Mouse (Mus musculus) liver, embryonic 14.5 days (tissue): ENCODE measurements around the gene Gm21954. TPM values are rescaled to one million over a fixed set of nuclear protein-coding genes. Genes with fewer than 3 reads are reported as not detected.

Source experiments
- ATAC-seq: fragments of 200-750 bp; cut with Nextera tagmentation; 2 replicates; pipeline ENCODE4 v1.8.0; 2017; ENCODE audit warnings: moderate number of reproducible peaks, mild to moderate bottlenecking, moderate library complexity; ENCODE audit not compliant: insufficient read depth
- DNase-seq, 3 experiments: peaks; one replicate each; pipeline ENCODE4 v3.0.0-alpha.2; 2012 to 2013; ENCODE audit warnings: low read depth in 3 of 3, low spot score in 3 of 3
- H3K27ac ChIP-seq: fragments of 300-500 bp; sonication (generic); 2 replicates; pipeline ENCODE4 v1.5.1; 2014; ENCODE audit warnings: moderate library complexity, mild to moderate bottlenecking, control low read depth, inconsistent platforms
- H3K27me3 ChIP-seq: fragments of 300-500 bp; sonication (generic); 2 replicates; pipeline ENCODE4 v1.6.1; 2014; ENCODE audit warnings: mild to moderate bottlenecking, low read length, moderate library complexity; ENCODE audit not compliant: control insufficient read depth, insufficient read depth
- H3K36me3 ChIP-seq: fragments of 300-500 bp; sonication (generic); replicated peaks from 2 replicates; pipeline ENCODE4 v1.6.1; 2014; ENCODE audit warnings: low read depth; ENCODE audit not compliant: control insufficient read depth, insufficient read depth
- H3K4me1 ChIP-seq, 2 experiments: fragments of 200-500 bp in 1 of 2; fragments of 300-500 bp in 1 of 2; sonication (generic) in 1 of 2; replicated peaks; 2 replicates each; pipeline ENCODE4 v1.6.1; 2012 to 2014; ENCODE audit warnings: antibody characterized with exemption in 1 of 2, inconsistent platforms in 1 of 2, low read length in 1 of 2; ENCODE audit not compliant: control insufficient read depth in 2 of 2, insufficient read depth in 2 of 2
- H3K4me2 ChIP-seq: fragments of 300-500 bp; sonication (generic); 2 replicates; pipeline ENCODE4 v1.6.1; 2014; ENCODE audit warnings: low read depth, mild to moderate bottlenecking, control low read depth, moderate library complexity
- H3K4me3 ChIP-seq, 2 experiments: fragments of 200-500 bp in 1 of 2; fragments of 300-500 bp in 1 of 2; sonication (generic) in 1 of 2; 2 replicates each; pipeline ENCODE4 v1.5.1; 2012 to 2014; ENCODE audit warnings: low read depth in 2 of 2, low read length in 2 of 2, mild to moderate bottlenecking in 2 of 2, control low read depth in 1 of 2, inconsistent platforms in 1 of 2, moderate library complexity in 1 of 2; ENCODE audit not compliant: insufficient read depth in 1 of 2
- H3K9ac ChIP-seq: fragments of 300-500 bp; sonication (generic); replicated peaks from 2 replicates; pipeline ENCODE4 v1.6.1; 2014; ENCODE audit warnings: mild to moderate bottlenecking, control low read depth, moderate library complexity
- H3K9me3 ChIP-seq: fragments of 300-500 bp; sonication (generic); 2 replicates; pipeline ENCODE4 v1.6.1; 2016; ENCODE audit warnings: low read length, mixed read lengths; ENCODE audit not compliant: control insufficient read depth
- CTCF ChIP-seq: IDR thresholded peaks from 2 replicates; pipeline ENCODE4 v1.5.1; 2016; ENCODE audit warnings: antibody characterized with exemption, low read depth, control low read depth
- EP300 ChIP-seq: IDR thresholded peaks from 2 replicates; pipeline ENCODE4 v1.6.1; 2016; ENCODE audit warnings: antibody characterized with exemption, low read depth
- WGBS: fragments of 180-500 bp; shearing (Covaris S2); extraction: QIAGEN DNeasy Blood & Tissue Kit; methylation state at CpG from one replicate; pipeline ENCODE4 v1.1.7; 2014; ENCODE audit not compliant: insufficient replicate concordance; 5-methylcytosine and 5-hydroxymethylcytosine counted together
- polyA plus RNA-seq, 2 experiments: library from polyadenylated mRNA; depleted of rRNA in 1 of 2; stranded (reverse) in 1 of 2; unstranded in 1 of 2; fragments of >200 nt; fragmentation: Nextera tagmentation in 1 of 2; extraction: Ambion mirVana in 1 of 2; gene quantifications; 2 replicates each; pipeline versions ENCODE4 v1.2.1 to v1.2.3; 2012 to 2014

Gm21954 gene
- polyA plus RNA-seq, 2 experiments = not detected

DNA sequence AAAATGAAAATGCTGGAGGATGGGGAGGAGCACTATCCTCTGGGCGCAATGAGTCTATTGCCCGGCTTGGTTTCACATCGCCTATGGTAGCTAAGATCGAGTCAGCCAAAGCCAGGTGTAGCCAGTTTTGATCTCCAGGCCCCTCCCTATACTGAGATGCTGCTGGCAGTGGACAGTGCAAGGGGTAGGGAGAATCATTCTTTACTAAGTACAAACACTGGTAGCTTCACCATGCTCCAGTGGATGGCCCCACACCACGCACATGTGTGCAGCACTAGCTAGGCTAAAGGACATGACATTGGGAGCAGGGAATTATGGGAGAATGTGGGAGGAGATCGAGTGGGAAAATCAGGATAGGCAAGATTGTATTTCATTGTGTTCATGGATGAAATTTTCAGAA lies 53.2 kb downstream of the Gm21954 start:
- 65% methylated on average over 6 of the region's 6 CpGs for WGBS
- Histone ChIP-seq H3K9me3 (no peaks in the 10 kb centered on the region), H3K27me3 (no peaks in the 10 kb centered on the region), H3K4me3 (no peak overlapping the region), H3K27ac (no peak overlapping the region), H3K36me3 (no peaks in the 10 kb centered on the region), H3K4me2 (no peak overlapping the region), H3K9ac (no peak overlapping the region), H3K4me1 (no peaks in the 10 kb centered on the region)
- TF ChIP-seq CTCF (no peak), EP300 (no peak)
- ATAC-seq = no peak
- DNase-seq = no peak

DNA sequence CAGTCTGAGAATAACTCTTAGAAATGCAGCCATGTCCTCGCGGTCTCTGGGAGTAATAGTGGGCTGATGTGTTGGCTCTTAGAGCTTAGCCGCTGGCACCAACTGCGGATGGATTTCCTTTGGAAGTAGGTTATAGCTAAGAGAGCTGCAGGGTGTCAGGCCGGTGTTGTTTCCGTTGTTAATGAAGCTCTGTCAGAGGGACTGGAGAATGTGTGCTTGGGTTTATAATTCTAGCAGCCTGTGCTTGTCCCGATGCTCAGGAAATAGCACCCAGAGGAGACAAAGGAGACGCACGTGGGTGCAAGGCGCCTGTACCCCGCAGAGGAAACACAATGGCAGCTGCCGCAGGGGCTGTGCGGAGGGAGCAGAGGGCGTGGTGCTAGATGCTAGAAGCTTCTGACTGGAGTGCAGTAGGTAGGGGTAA lies 56.5 kb downstream of the Gm21954 start:
- Histone ChIP-seq H3K9me3 (no peaks in the 10 kb centered on the region), H3K4me2 (no peak overlapping the region), H3K9ac (no peak overlapping the region), H3K27ac (no peak overlapping the region), H3K27me3 (no peaks in the 10 kb centered on the region), H3K4me1 (no peaks in the 10 kb centered on the region), H3K36me3 (no peaks in the 10 kb centered on the region), H3K4me3 (no peak overlapping the region)
- no peak for ATAC-seq
- 22% methylated on average over 14 of the region's 14 CpGs for WGBS
- DNase-seq = no peak
- TF ChIP-seq EP300 (no peak), CTCF (no peak)

Other genes starting within 250 kb of the Gm21954 start
- gene Dclk1, start 229.8 kb downstream of the Gm21954 start, polyA plus RNA-seq (2012; rRNA removed) = 0.08 and 0.14 TPM in 2 replicates
- 0.04 and 0.29 TPM in 2 replicates for gene Dclk1, start 229.8 kb downstream of the Gm21954 start, polyA plus RNA-seq (2014; fragmentation: Nextera tagmentation; extraction: Ambion mirVana)